Mouse (Mus musculus): Measurements from ENCODE around the gene Trim34a.

GRCm38 (mm10) chr7:104195885-104196284, 48.4 kb upstream of the Trim34a start, which contains the start of gene Olfr649:
- TF ChIP-seq CTCF (IDR thresholded peaks at IDR 0.05; ENCODE audit: extremely low read depth, insufficient read depth, insufficient read length, insufficient replicate concordance) (no peak), POLR2A (IDR thresholded peaks at IDR 0.05; ENCODE audit: low read depth, low read length) (no peak)
